Mouse (Mus musculus) intestine, embryonic 14.5 days (tissue): ENCODE results near the gene Myo1e. TPM values are rescaled to one million over a fixed set of nuclear protein-coding genes. Genes with fewer than 3 reads are reported as not detected.

Source experiments
- ATAC-seq: fragments of 200-750 bp; cut with Nextera tagmentation; replicated peaks from 2 replicates; pipeline ENCODE4 v1.8.0; 2017; ENCODE audit warnings: low read depth, moderate number of reproducible peaks, moderate TSS enrichment, moderate library complexity; ENCODE audit not compliant: low FRiP score, low TSS enrichment
- DNase-seq: peaks from one replicate; pipeline ENCODE4 v3.0.0-alpha.2; 2018; ENCODE audit warnings: low spot score
- H3K27ac ChIP-seq: fragments of 300-500 bp; sonication (generic); 2 replicates; pipeline ENCODE4 v1.5.1; 2014; ENCODE audit warnings: low read depth, mild to moderate bottlenecking, control low read depth
- H3K27me3 ChIP-seq: fragments of 300-500 bp; sonication (generic); replicated peaks from 2 replicates; pipeline ENCODE4 v1.6.1; 2014; ENCODE audit warnings: low read length, control low read depth; ENCODE audit not compliant: control insufficient read depth, insufficient read depth
- H3K36me3 ChIP-seq: fragments of 300-500 bp; sonication (generic); 2 replicates; pipeline ENCODE4 v1.6.1; 2014; ENCODE audit warnings: low read length, control low read depth; ENCODE audit not compliant: control insufficient read depth, insufficient read depth
- H3K4me1 ChIP-seq: fragments of 300-500 bp; sonication (generic); replicated peaks from 2 replicates; pipeline ENCODE4 v1.6.1; 2014; ENCODE audit warnings: low read length, control low read depth, mixed read lengths; ENCODE audit not compliant: control insufficient read depth, insufficient read depth
- H3K4me2 ChIP-seq: fragments of 300-500 bp; sonication (generic); 2 replicates; pipeline ENCODE4 v1.6.1; 2014; ENCODE audit warnings: low read length
- H3K4me3 ChIP-seq: fragments of 300-500 bp; sonication (generic); 2 replicates; pipeline ENCODE4 v1.5.1; 2014; ENCODE audit warnings: low read depth, low read length, control low read depth, mixed read lengths
- H3K9ac ChIP-seq: fragments of 300-500 bp; sonication (generic); 2 replicates; pipeline ENCODE4 v1.6.1; 2014; ENCODE audit warnings: mild to moderate bottlenecking, low read length
- H3K9me3 ChIP-seq: fragments of 300-500 bp; sonication (generic); 2 replicates; pipeline ENCODE4 v1.6.1; 2016; ENCODE audit warnings: low read length, control low read depth; ENCODE audit not compliant: control insufficient read depth
- WGBS: fragments of 180-500 bp; shearing (Covaris S2); extraction: QIAGEN DNeasy Blood & Tissue Kit; methylation state at CpG from one replicate; pipeline ENCODE4 v1.1.7; 2014; 5-methylcytosine and 5-hydroxymethylcytosine counted together
- polyA plus RNA-seq: library from polyadenylated mRNA; unstranded; fragments of >200 nt; fragmentation: Nextera tagmentation; extraction: Ambion mirVana; gene quantifications from 2 replicates; pipeline ENCODE4 v1.2.1, GENCODE M21; 2014

Gene Myo1e
- 17.0 and 17.4 TPM in 2 replicates for polyA plus RNA-seq

DNA sequence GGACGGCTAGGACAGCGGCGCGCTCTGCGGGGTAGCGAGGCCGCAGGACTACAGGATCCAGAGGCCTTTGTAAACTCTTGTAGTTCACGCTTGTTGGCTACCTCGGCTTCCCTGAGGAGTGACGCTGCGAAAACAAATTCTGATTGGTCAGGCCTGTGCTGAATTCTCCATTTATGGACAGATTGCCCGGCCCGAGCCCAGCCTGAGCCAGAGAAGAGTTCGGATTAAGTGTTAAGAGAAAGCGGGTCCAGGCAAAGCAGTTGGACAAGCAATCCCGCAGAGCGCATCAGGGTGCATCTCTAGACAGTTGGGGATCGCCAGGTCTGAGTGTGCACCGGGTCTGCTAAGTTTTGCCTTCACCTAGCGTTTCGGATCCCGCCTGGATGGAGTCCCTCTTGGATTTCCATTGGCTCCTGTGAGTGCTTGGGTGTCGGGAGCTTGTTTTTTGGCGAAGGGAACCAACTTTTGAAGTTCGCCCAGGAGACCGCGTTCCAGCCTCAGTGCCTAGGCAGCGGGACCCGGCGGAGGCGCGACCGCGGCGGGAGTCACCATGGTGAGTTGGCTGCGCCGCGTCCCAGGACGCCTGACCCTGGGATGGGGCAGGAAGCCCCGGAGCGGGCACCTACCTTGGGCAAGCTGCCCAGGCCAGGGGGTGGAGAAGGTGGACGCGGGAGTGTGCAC is at the start of gene Myo1e:
Gene Myo1e (plus strand): TSS at position 200 of the 681 bp plus-strand sequence.
- ATAC-seq: peak; percentile 93
- WGBS: under 1% methylated on average over 43 of the region's 43 CpGs
- no peaks in the 10 kb centered on the region for H3K36me3 ChIP-seq

DNA sequence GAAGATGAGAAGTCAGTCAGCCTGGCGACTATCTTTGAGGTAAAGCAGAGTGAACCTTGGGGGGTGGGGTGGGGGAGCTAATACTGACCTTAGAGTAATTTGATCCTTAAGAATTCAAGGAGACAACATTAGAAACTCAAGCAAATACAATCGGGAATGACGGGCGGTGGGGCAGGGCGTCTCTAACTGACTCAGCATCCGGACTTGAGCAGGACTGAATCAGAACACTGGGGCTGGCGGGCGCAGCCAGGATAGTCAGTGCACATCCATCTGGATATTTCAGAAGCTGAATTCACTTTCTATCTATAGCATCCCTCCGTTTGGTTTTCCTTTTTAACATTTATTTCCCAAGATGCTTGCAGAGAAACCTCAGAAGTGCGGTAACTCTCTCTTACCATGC is 47.1 kb upstream of the Myo1e start:
- WGBS: 68% methylated on average over 10 of the region's 10 CpGs
- no peaks in the 10 kb centered on the region for H3K27me3 ChIP-seq
- H3K4me1 ChIP-seq: no peaks in the 10 kb centered on the region
- H3K4me3 ChIP-seq: no peak overlapping the region
- H3K9me3 ChIP-seq: no peaks in the 10 kb centered on the region
- no peak for ATAC-seq
- no peak for DNase-seq
- no peak overlapping the region for H3K27ac ChIP-seq
- no peak overlapping the region for H3K4me2 ChIP-seq
- no peak overlapping the region for H3K9ac ChIP-seq
- no peaks in the 10 kb centered on the region for H3K36me3 ChIP-seq

More for the DNA sequence above, at the start of gene Myo1e:
- Histone ChIP-seq H3K4me1 (peaks cover 12% of the 10 kb centered on the region; the same call in 1 of the 2 replicates), H3K4me2 (peak within 1 kb of the TSS; percentile 98), H3K9me3 (peaks cover 4% of the 10 kb centered on the region; the same call in 1 of the 2 replicates), H3K4me3 (peak within 1 kb of the TSS; percentile 81), H3K9ac (peak within 1 kb of the TSS; percentile 73), H3K27me3 (no peaks in the 10 kb centered on the region), H3K27ac (peak within 1 kb of the TSS; percentile 90)
- DNase-seq: peak; percentile 91

DNA sequence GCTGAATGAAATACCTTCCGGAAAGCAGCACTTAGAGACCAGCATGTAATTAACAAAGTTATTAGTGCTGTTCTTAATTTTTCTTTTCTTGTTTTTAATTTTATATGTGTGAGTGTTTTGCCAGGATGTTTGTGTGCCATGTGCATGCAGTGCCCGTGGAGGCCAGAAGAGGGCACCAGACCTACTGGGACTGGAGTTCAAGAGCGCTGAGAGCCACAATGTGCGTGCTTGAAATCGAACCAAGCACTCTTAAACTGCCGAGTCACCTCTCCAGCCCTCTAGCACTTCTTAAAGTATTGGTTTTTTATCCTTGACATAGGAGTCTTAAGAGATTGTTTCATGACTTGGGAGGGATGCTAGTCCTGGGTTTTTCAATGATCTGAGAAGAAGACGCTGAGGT is 38.2 kb upstream of the Myo1e start:
- H3K4me3 ChIP-seq: no peak overlapping the region
- no peak overlapping the region for H3K9ac ChIP-seq
- H3K9me3 ChIP-seq: no peaks in the 10 kb centered on the region
- ATAC-seq (no peak), DNase-seq (no peak)
- H3K4me2 ChIP-seq: no peak overlapping the region
- no peak overlapping the region for H3K27ac ChIP-seq
- 87% methylated on average over 7 of the region's 7 CpGs for WGBS
- no peaks in the 10 kb centered on the region for H3K4me1 ChIP-seq
- H3K36me3 ChIP-seq: no peaks in the 10 kb centered on the region
- H3K27me3 ChIP-seq: no peaks in the 10 kb centered on the region

DNA sequence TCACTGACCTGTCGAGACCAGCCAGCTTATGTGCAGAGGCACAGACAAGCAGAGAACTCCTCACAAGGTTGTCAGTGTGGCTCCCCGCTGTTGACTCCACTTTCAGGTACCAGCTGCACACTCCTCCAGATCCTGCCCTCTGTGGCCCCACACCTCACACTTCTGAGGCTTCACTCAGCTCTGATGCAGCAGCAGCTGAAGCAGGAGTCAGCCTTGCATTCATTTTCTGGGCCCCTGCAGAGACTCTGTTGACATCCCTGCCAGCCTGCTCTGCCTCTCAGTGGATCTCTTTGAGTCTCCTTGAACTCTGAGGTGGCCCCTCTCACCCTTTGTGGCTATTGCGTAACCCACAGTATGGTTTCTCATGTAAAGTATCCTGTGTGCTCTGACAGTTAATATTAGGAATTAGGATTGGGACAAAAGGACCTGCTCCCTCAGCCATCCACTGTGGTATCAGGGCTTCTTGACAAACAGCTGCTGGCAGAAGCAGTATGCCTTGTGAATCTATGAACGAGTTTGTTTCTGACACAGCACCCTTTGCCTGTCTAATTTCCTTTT is 32.8 kb upstream of the Myo1e start:
- 67% methylated on average over 4 of the region's 4 CpGs for WGBS
- no peaks in the 10 kb centered on the region for H3K4me1 ChIP-seq
- no peaks in the 10 kb centered on the region for H3K36me3 ChIP-seq
- no peak for DNase-seq
- no peak overlapping the region for H3K9ac ChIP-seq
- ATAC-seq: no peak
- no peak overlapping the region for H3K4me3 ChIP-seq
- H3K27ac ChIP-seq: no peak overlapping the region
- H3K27me3 ChIP-seq: no peaks in the 10 kb centered on the region
- no peaks in the 10 kb centered on the region for H3K9me3 ChIP-seq
- H3K4me2 ChIP-seq: no peak overlapping the region

DNA sequence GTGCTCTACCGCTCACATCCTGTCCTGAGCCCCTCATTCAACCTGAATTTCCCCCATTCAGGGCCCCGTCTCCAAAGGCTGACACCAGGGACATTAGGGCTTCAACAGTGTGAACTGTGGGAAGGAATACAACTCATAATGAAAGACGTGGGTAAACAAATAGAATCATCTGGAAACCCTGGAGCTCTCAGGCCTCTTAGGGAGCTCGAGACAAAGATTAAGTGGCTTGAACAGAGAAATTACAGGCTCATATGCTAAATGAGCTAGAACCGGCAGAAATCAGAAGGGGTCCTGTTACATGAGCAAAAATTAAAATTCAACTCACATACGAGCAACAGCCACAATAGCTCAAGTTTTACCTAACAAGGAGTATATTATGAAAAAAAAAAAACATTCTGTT is 32.3 kb upstream of the Myo1e start:
- no peaks in the 10 kb centered on the region for H3K4me1 ChIP-seq
- no peaks in the 10 kb centered on the region for H3K36me3 ChIP-seq
- no peak overlapping the region for H3K4me3 ChIP-seq
- 44% methylated on average over 6 of the region's 6 CpGs for WGBS
- H3K4me2 ChIP-seq: no peak overlapping the region
- H3K9me3 ChIP-seq: no peaks in the 10 kb centered on the region
- DNase-seq (no peak), ATAC-seq (no peak)
- H3K27ac ChIP-seq: no peak overlapping the region
- H3K9ac ChIP-seq: no peak overlapping the region
- H3K27me3 ChIP-seq: no peaks in the 10 kb centered on the region

DNA sequence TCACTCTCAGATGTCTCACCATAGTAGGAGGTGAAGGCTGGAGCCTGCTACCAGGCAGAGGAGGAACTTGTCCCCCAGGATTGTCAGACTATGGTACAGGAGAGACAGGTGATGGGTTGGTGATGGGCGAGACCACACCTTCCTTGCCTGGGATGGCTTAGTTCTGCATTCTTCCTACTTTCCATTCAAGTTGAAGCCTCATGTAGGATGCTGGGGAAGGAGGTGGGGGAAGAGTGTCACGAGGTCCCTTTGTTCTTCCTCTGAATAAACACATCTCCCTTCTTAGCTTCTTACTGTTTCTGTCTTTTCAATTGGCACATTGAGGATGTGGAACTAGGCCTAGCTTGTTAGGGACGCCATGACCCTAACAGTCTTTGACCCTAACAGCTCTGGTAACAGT is 30.9 kb upstream of the Myo1e start:
- Histone ChIP-seq H3K9me3 (no peaks in the 10 kb centered on the region), H3K27me3 (no peaks in the 10 kb centered on the region), H3K27ac (no peak overlapping the region), H3K9ac (no peak overlapping the region), H3K4me1 (no peaks in the 10 kb centered on the region), H3K4me2 (no peak overlapping the region), H3K4me3 (no peak overlapping the region), H3K36me3 (no peaks in the 10 kb centered on the region)
- no peak for ATAC-seq
- WGBS: 73% methylated on average over 3 of the region's 3 CpGs
- no peak for DNase-seq

DNA sequence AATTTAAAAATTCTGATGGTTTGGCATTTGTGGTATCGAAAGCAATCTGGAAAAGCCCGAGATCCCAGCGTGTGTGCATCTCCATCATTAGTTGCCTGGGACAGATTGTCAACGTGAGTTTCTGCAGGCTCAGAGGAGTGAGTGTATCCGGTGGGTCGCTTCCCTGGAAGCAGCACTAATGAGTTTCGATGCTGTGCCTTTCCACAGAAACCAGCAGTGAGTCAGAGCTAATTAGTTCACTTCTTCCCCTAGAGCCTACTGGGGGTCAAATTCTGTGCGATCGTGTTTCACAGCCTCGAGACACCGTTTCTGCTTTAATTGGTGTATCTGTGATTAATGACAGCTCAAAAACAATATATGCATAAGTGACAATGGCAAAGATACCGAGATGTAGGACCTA is 25.4 kb upstream of the Myo1e start:
- Histone ChIP-seq H3K27ac (no peak overlapping the region), H3K4me2 (no peak overlapping the region), H3K9ac (no peak overlapping the region), H3K4me1 (no peaks in the 10 kb centered on the region), H3K36me3 (no peaks in the 10 kb centered on the region), H3K9me3 (no peaks in the 10 kb centered on the region), H3K27me3 (no peaks in the 10 kb centered on the region), H3K4me3 (no peak overlapping the region)
- WGBS: 64% methylated on average over 12 of the region's 12 CpGs
- no peak for DNase-seq
- no peak for ATAC-seq

DNA sequence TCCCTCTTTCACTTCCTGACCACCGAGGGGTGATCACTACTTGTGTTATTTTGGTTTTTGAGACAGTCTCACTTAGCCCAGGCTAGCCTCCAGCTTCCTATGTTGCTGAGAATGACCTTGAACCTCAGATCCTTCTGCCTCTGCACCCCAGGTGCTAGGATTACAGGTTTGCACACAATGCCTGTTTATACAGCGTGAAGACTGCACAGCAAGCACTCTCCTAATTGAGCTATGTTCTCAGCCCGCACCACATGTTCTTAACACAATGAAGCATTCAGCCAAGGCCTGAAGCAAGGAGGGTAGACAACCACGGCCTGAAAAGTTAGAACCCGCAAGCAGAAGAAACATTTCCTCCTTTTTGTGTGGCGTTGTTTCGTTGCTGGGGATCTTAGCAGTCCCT is 24.5 kb upstream of the Myo1e start:
- H3K27ac ChIP-seq: no peak overlapping the region
- H3K4me2 ChIP-seq: no peak overlapping the region
- H3K9me3 ChIP-seq: no peaks in the 10 kb centered on the region
- DNase-seq (no peak), ATAC-seq (no peak)
- no peak overlapping the region for H3K4me3 ChIP-seq
- H3K4me1 ChIP-seq: no peaks in the 10 kb centered on the region
- H3K27me3 ChIP-seq: no peaks in the 10 kb centered on the region
- H3K36me3 ChIP-seq: no peaks in the 10 kb centered on the region
- H3K9ac ChIP-seq: no peak overlapping the region
- WGBS: 68% methylated on average over 7 of the region's 7 CpGs

DNA sequence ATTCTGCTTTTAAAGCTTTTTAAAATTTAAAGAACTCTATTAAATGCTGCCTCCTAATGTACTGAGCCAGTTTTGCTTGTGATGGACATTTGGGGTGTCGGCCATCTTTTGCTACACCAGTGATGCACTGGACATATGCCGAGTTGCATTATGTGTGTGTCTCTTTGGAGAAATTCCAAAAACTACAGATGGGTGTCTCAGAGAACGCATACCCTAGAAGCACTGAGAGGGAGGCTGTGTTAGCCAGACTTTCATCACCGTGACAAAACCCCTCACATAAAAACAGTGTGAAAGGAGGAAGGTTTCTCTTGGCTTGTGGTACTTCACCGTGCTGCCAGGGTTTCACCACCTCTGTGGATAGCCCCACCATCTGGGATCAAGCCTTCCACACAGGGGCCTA is 14.8 kb upstream of the Myo1e start:
- Histone ChIP-seq H3K4me3 (no peak overlapping the region), H3K27ac (no peak overlapping the region), H3K27me3 (no peaks in the 10 kb centered on the region), H3K36me3 (no peaks in the 10 kb centered on the region), H3K4me2 (no peak overlapping the region), H3K9me3 (no peaks in the 10 kb centered on the region), H3K9ac (no peak overlapping the region), H3K4me1 (no peaks in the 10 kb centered on the region)
- WGBS: 82% methylated on average over 5 of the region's 5 CpGs
- no peak for DNase-seq
- ATAC-seq: no peak
